Mouse (Mus musculus) limb, embryonic 14.5 days (tissue): ENCODE results near the gene Prrxl1. TPM values are rescaled to one million over a fixed set of nuclear protein-coding genes. Genes with fewer than 3 reads are reported as not detected.

Experiments used
- ATAC-seq: fragments of 200-750 bp; cut with Nextera tagmentation; 2 replicates; pipeline ENCODE4 v1.8.0; 2017; ENCODE audit warnings: low read depth, moderate number of reproducible peaks, moderate TSS enrichment; ENCODE audit not compliant: low FRiP score
- DNase-seq: peaks from one replicate; pipeline ENCODE4 v3.0.0-alpha.2; 2015; ENCODE audit warnings: low spot score
- H3K27ac ChIP-seq: fragments of 300-500 bp; sonication (generic); replicated peaks from 2 replicates; pipeline ENCODE4 v1.5.1; 2014; ENCODE audit warnings: low read depth, mild to moderate bottlenecking, low read length, moderate library complexity, mixed read lengths
- H3K27me3 ChIP-seq: fragments of 300-500 bp; sonication (generic); 2 replicates; pipeline ENCODE4 v1.6.1; 2014; ENCODE audit warnings: low read length, mixed read lengths; ENCODE audit not compliant: control insufficient read depth, insufficient read depth
- H3K36me3 ChIP-seq: fragments of 300-500 bp; sonication (generic); 2 replicates; pipeline ENCODE4 v1.6.1; 2014; ENCODE audit warnings: mild to moderate bottlenecking, low read length, moderate library complexity, mixed read lengths; ENCODE audit not compliant: control insufficient read depth, insufficient read depth
- H3K4me1 ChIP-seq: fragments of 300-500 bp; sonication (generic); 2 replicates; pipeline ENCODE4 v1.6.1; 2014; ENCODE audit warnings: antibody characterized with exemption, low read length, mixed read lengths; ENCODE audit not compliant: control insufficient read depth, insufficient read depth
- H3K4me2 ChIP-seq: fragments of 300-500 bp; sonication (generic); replicated peaks from 2 replicates; pipeline ENCODE4 v1.6.1; 2014; ENCODE audit warnings: low read depth, mild to moderate bottlenecking, low read length, moderate library complexity; ENCODE audit not compliant: severe bottlenecking
- H3K4me3 ChIP-seq: fragments of 300-500 bp; sonication (generic); replicated peaks from 2 replicates; pipeline ENCODE4 v1.5.1; 2014; ENCODE audit warnings: low read length
- H3K9ac ChIP-seq: fragments of 300-500 bp; sonication (generic); 2 replicates; pipeline ENCODE4 v1.6.1; 2014; ENCODE audit warnings: mild to moderate bottlenecking, low read depth, low read length, moderate library complexity; ENCODE audit not compliant: severe bottlenecking
- H3K9me3 ChIP-seq: fragments of 300-500 bp; sonication (generic); 2 replicates; pipeline ENCODE4 v1.6.1; 2016; ENCODE audit warnings: low read length; ENCODE audit not compliant: control insufficient read depth
- POLR2A ChIP-seq: fragments of 200-500 bp; IDR thresholded peaks from 2 replicates; pipeline ENCODE4 v1.8.0; 2012; ENCODE audit warnings: inconsistent platforms, mild to moderate bottlenecking, moderate library complexity, borderline replicate concordance; ENCODE audit not compliant: insufficient read depth, insufficient read length; ENCODE audit errors: extremely low read depth
- WGBS: fragments of 180-500 bp; shearing (Covaris S2); extraction: QIAGEN DNeasy Blood & Tissue Kit; methylation state at CpG from one replicate; pipeline ENCODE4 v1.1.7; 2014; 5-methylcytosine and 5-hydroxymethylcytosine counted together
- polyA plus RNA-seq, 2 experiments: library from polyadenylated mRNA; depleted of rRNA in 1 of 2; stranded (reverse) in 1 of 2; unstranded in 1 of 2; fragments of >200 nt; fragmentation: Nextera tagmentation in 1 of 2; extraction: Ambion mirVana in 1 of 2; gene quantifications; 2 replicates each; pipeline versions ENCODE4 v1.2.1 to v1.2.3; 2012 to 2014

The Prrxl1 gene
- polyA plus RNA-seq, 2 experiments: 0.09 TPM; not detected in 1

GRCm38 (mm10) chr14:32628584-32628983 is 29.4 kb downstream of the Prrxl1 start:
- ATAC-seq: no peak
- no peak overlapping the region for H3K4me2 ChIP-seq
- no peak overlapping the region for H3K27ac ChIP-seq
- WGBS: 42% methylated on average over 10 of the region's 10 CpGs
- H3K9me3 ChIP-seq: no peaks in the 10 kb centered on the region
- no peak for TF ChIP-seq POLR2A
- DNase-seq: no peak
- no peaks in the 10 kb centered on the region for H3K36me3 ChIP-seq
- H3K27me3 ChIP-seq: no peaks in the 10 kb centered on the region
- no peak overlapping the region for H3K4me3 ChIP-seq
- H3K4me1 ChIP-seq: no peaks in the 10 kb centered on the region
- no peak overlapping the region for H3K9ac ChIP-seq

GRCm38 (mm10) chr14:32632908-32633600 is 33.8 kb downstream of the Prrxl1 start:
- DNase-seq: no peak
- H3K4me1 ChIP-seq: no peaks in the 10 kb centered on the region
- TF ChIP-seq POLR2A: no peak
- no peak for ATAC-seq
- H3K27me3 ChIP-seq: no peaks in the 10 kb centered on the region
- H3K4me2 ChIP-seq: no peak overlapping the region
- H3K36me3 ChIP-seq: no peaks in the 10 kb centered on the region
- 67% methylated on average over 6 of the region's 6 CpGs for WGBS
- H3K4me3 ChIP-seq: no peak overlapping the region
- no peaks in the 10 kb centered on the region for H3K9me3 ChIP-seq
- H3K9ac ChIP-seq: no peak overlapping the region
- H3K27ac ChIP-seq: no peak overlapping the region

GRCm38 (mm10) chr14:32634015-32634682 is 34.9 kb downstream of the Prrxl1 start:
- no peak overlapping the region for H3K9ac ChIP-seq
- H3K4me3 ChIP-seq: no peak overlapping the region
- H3K4me2 ChIP-seq: no peak overlapping the region
- no peaks in the 10 kb centered on the region for H3K4me1 ChIP-seq
- no peak for DNase-seq
- no peak for TF ChIP-seq POLR2A
- ATAC-seq: no peak
- no peaks in the 10 kb centered on the region for H3K9me3 ChIP-seq
- whole genome bisulfite sequencing: 13% methylated on average over 11 of the region's 11 CpGs
- no peaks in the 10 kb centered on the region for H3K27me3 ChIP-seq
- H3K27ac ChIP-seq: no peak overlapping the region
- no peaks in the 10 kb centered on the region for H3K36me3 ChIP-seq

GRCm38 (mm10) chr14:32638485-32638884 is 39.3 kb downstream of the Prrxl1 start:
- H3K4me1 ChIP-seq: no peaks in the 10 kb centered on the region
- no peaks in the 10 kb centered on the region for H3K9me3 ChIP-seq
- no peak for TF ChIP-seq POLR2A
- ATAC-seq (no peak), DNase-seq (no peak)
- H3K4me2 ChIP-seq: no peak overlapping the region
- H3K27ac ChIP-seq: no peak overlapping the region
- H3K27me3 ChIP-seq: no peaks in the 10 kb centered on the region
- WGBS: 83% methylated on average over 2 of the region's 2 CpGs
- H3K36me3 ChIP-seq: no peaks in the 10 kb centered on the region
- no peak overlapping the region for H3K4me3 ChIP-seq
- H3K9ac ChIP-seq: no peak overlapping the region

- H3K4me1 ChIP-seq: no peaks in the 10 kb centered on the region
- 74% methylated on average over 9 of the region's 9 CpGs for WGBS
- H3K9ac ChIP-seq: no peak overlapping the region
- no peaks in the 10 kb centered on the region for H3K9me3 ChIP-seq
- H3K4me2 ChIP-seq: no peak overlapping the region
- H3K4me3 ChIP-seq: no peak overlapping the region
- ATAC-seq (no peak), DNase-seq (no peak)
- TF ChIP-seq POLR2A: no peak
- H3K27ac ChIP-seq: no peak overlapping the region
- H3K36me3 ChIP-seq: no peaks in the 10 kb centered on the region
- no peaks in the 10 kb centered on the region for H3K27me3 ChIP-seq
Measured at GRCm38 (mm10) chr14:32659781-32660180, 60.6 kb downstream of the Prrxl1 start.
